Mouse (Mus musculus): ENCODE measurements around the gene Asic5. TPM values are rescaled to one million over a fixed set of nuclear protein-coding genes. Genes with fewer than 3 reads are reported as not detected.
A peak's percentile ranks its signal among the peaks of the same experiment; 100 is the strongest.

The Asic5 gene
- total RNA-seq, 2 experiments from 2014 or later, result not detected

- DNase-seq, result no peak
- intact Hi-C loops (cut with DNase I), result loop anchor here (2.0 to 10.0 kb wide), 4 partner anchors 33 to 859 kb away; no protein-coding TSS in a partner anchor
These were observed 13.9 kb downstream of the Asic5 start for GRCm38 (mm10) chr3:81995988-81996387.

- intact Hi-C loops (cut with DNase I), result no loop called here
- DNase-seq, result no peak
These were observed 24.9 kb downstream of the Asic5 start for GRCm38 (mm10) chr3:82007002-82007401.

- intact Hi-C loops (cut with DNase I), result no loop called here
- no peak for DNase-seq
These were observed 32.1 kb downstream of the Asic5 start for GRCm38 (mm10) chr3:82014148-82014703.

GRCm38 (mm10) chr3:82022421-82022920, 40.4 kb downstream of the Asic5 start:
- DNase-seq, result no peak
- intact Hi-C loops (cut with DNase I), result no loop called here

GRCm38 (mm10) chr3:82023065-82023464, 41.0 kb downstream of the Asic5 start:
- intact Hi-C loops (cut with DNase I), result no loop called here
- DNase-seq, result no peak

GRCm38 (mm10) chr3:82027286-82027685, 45.2 kb downstream of the Asic5 start:
- intact Hi-C loops (cut with DNase I), result no loop called here

GRCm38 (mm10) chr3:82029229-82029628, 47.1 kb downstream of the Asic5 start:
- DNase-seq, result peak in 1 of 2 experiments; percentile 15
- intact Hi-C loops (cut with DNase I), result loop anchor here (2.0 kb wide), 1 partner anchor 32 kb away; no protein-coding TSS in a partner anchor

More at GRCm38 (mm10) chr3:82027286-82027685, 45.2 kb downstream of the Asic5 start:
- DNase-seq, result no peak

- intact Hi-C loops (cut with DNase I), result loop anchor here (5.0 kb wide), 1 partner anchor 98 kb away; the partner anchor contains the start of gene Ctso
- no peak for DNase-seq
These were observed 48.1 kb downstream of the Asic5 start for GRCm38 (mm10) chr3:82030008-82030748.

- no peak for DNase-seq
- intact Hi-C loops (cut with DNase I), result no loop called here
These were observed 54.4 kb downstream of the Asic5 start for GRCm38 (mm10) chr3:82036262-82037044.

GRCm38 (mm10) chr3:82043676-82044075, 61.6 kb downstream of the Asic5 start:
- intact Hi-C loops (cut with DNase I), result no loop called here

GRCm38 (mm10) chr3:82044902-82045301, 62.8 kb downstream of the Asic5 start:
- DNase-seq, result no peak
- intact Hi-C loops (cut with DNase I), result loop anchor here (5.0 kb wide), 1 partner anchor 162 kb away; no protein-coding TSS in a partner anchor

More at GRCm38 (mm10) chr3:82043676-82044075, 61.6 kb downstream of the Asic5 start:
- no peak for DNase-seq

GRCm38 (mm10) chr3:82046087-82046486, 64.0 kb downstream of the Asic5 start:
- intact Hi-C loops (cut with DNase I), result loop anchor here (5.0 kb wide), 1 partner anchor 161 kb away; no protein-coding TSS in a partner anchor
- no peak for DNase-seq

GRCm38 (mm10) chr3:82047100-82047753, 65.1 kb downstream of the Asic5 start:
- peak; percentile 42 to 52 for DNase-seq
- intact Hi-C loops (cut with DNase I), result loop anchor here (1.0 to 5.0 kb wide), 2 partner anchors 160 to 286 kb away; no protein-coding TSS in a partner anchor

- intact Hi-C loops (cut with DNase I), result loop anchor here (5.0 kb wide), 1 partner anchor 159 kb away; no protein-coding TSS in a partner anchor
- no peak for DNase-seq
These were observed 66.0 kb downstream of the Asic5 start for GRCm38 (mm10) chr3:82048078-82048477.

- no peak for DNase-seq
These were observed 66.6 kb downstream of the Asic5 start for GRCm38 (mm10) chr3:82048681-82049080.

GRCm38 (mm10) chr3:82051468-82051867, 69.4 kb downstream of the Asic5 start:
- intact Hi-C loops (cut with DNase I), result no loop called here
- no peak for DNase-seq

More at GRCm38 (mm10) chr3:82048681-82049080, 66.6 kb downstream of the Asic5 start:
- intact Hi-C loops (cut with DNase I), result loop anchor here (5.0 kb wide), 1 partner anchor 159 kb away; no protein-coding TSS in a partner anchor

- intact Hi-C loops (cut with DNase I), result no loop called here
- no peak for DNase-seq
These were observed 69.9 kb downstream of the Asic5 start for GRCm38 (mm10) chr3:82052029-82052428.

GRCm38 (mm10) chr3:82054283-82054974, 72.3 kb downstream of the Asic5 start:
- DNase-seq, result no peak
- intact Hi-C loops (cut with DNase I), result no loop called here

- intact Hi-C loops (cut with DNase I), result no loop called here
- DNase-seq, result no peak
These were observed 75.1 kb downstream of the Asic5 start for GRCm38 (mm10) chr3:82057201-82057600.
